Mouse (Mus musculus) embryonic fibroblast, embryonic 13.5 days (primary cell): ENCODE results near the gene Dnase1l1. TPM values are rescaled to one million over a fixed set of nuclear protein-coding genes. Genes with fewer than 3 reads are reported as not detected.

Experiments
- H3K27ac ChIP-seq: 2 replicates; pipeline ENCODE4 v1.5.1; 2012; ENCODE audit warnings: low read length, control low read depth, inconsistent platforms; ENCODE audit not compliant: insufficient read depth
- H3K4me1 ChIP-seq: 2 replicates; pipeline ENCODE4 v1.6.1; 2011; ENCODE audit warnings: low read length; ENCODE audit not compliant: control insufficient read depth, insufficient read depth
- H3K4me3 ChIP-seq: 2 replicates; pipeline ENCODE4 v1.5.1; 2011; ENCODE audit warnings: mild to moderate bottlenecking, control low read depth, low read length; ENCODE audit not compliant: insufficient read depth
- CTCF ChIP-seq: IDR thresholded peaks from 2 replicates; pipeline ENCODE4 v1.5.1; 2011; ENCODE audit warnings: mild to moderate bottlenecking, control low read depth, low read length, moderate library complexity, borderline replicate concordance; ENCODE audit not compliant: insufficient read depth
- POLR2A ChIP-seq: IDR thresholded peaks from 2 replicates; pipeline ENCODE4 v1.6.1; 2011; ENCODE audit warnings: low read depth, mild to moderate bottlenecking, control low read depth, low read length, moderate library complexity
- polyA plus RNA-seq: library from polyadenylated mRNA; stranded (reverse); fragments of >200 nt; gene quantifications from 2 replicates; pipeline ENCODE4 v1.2.4, GENCODE M21; 2011; ENCODE audit warnings: low read depth; ENCODE audit not compliant: missing spikeins, insufficient read length

Dnase1l1 gene
- polyA plus RNA-seq, 1 experiment = 8.0 TPM

DNA sequence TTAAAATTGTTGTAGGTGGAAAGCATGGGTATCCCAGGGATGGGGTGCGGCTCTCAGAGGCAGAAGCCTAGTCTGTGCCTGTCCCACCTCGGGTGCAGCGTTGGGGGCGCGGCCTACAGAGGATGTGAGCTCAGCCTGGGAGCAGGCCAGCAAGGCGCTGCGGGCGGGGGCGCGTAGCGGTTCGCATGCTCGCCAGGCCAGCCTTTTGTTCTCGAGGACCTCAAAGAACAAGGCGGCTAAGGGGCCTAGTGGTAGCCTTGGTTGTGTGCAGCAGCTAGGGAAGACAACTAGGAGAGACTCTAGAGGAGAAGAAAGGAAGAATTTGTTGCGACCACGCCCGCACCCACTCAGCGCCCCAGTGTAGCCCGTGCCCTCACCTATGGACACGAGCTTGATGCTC is 36.5 kb downstream of the Dnase1l1 start:
- peak overlapping the region; percentile 94 for H3K4me3 ChIP-seq
- peaks cover 2% of the 10 kb centered on the region; the same call in 1 of the 2 replicates for H3K4me1 ChIP-seq
- no peak for TF ChIP-seq POLR2A
- no peak for TF ChIP-seq CTCF
- peak overlapping the region; percentile 94 for H3K27ac ChIP-seq

DNA sequence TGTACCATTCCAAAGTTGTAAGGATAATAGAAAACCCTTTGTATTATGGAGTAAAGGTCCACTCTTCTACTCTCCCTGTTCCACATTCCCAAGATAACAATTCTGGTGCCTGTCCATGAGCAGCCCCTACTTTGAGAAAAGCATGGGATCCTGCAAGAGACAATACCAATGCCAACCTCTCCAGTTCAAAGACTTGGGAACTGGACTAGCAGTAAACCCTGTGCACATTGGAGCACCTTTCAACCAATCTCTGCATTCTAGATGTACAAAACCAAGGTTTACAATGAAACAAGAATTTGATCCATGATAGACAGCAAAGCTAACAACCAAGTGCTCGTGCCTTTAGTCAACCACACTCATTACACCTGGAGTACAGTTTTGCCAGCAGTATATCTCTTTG is 37.0 kb downstream of the Dnase1l1 start:
- TF ChIP-seq POLR2A (no peak), CTCF (no peak)
- H3K4me3 ChIP-seq = peak overlapping the region; percentile 94
- peaks cover 1% of the 10 kb centered on the region; the same call in 1 of the 2 replicates for H3K4me1 ChIP-seq
- peak overlapping the region; percentile 94 for H3K27ac ChIP-seq

DNA sequence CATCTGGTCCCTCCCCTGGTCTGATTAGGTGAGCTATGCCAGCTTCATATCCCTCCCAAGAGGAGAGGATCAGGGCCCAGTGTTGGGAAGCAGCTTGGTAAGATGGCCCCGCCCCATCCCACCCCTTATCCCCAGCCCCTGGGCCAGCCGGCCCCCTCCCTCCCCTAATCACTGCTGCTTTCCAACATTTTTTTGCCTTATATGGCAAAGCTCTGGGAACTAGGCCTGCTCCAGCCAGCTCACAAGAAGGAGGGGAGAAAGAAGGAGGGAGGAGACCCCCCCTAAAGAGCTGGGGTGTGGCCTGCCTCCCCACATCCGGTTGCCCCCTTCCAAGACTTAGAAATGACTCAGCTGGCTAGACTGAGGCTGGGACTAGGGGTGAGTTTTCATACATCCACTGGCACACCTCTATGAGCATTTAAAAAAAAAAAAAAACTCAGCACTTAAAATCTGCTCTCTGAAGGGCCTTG is 37.5 kb downstream of the Dnase1l1 start:
- TF ChIP-seq POLR2A = no peak
- TF ChIP-seq CTCF = no peak
- Histone ChIP-seq H3K4me3 (peak overlapping the region; percentile 94), H3K4me1 (no peaks in the 10 kb centered on the region; the same call in 1 of the 2 replicates), H3K27ac (peak overlapping the region; percentile 95)

DNA sequence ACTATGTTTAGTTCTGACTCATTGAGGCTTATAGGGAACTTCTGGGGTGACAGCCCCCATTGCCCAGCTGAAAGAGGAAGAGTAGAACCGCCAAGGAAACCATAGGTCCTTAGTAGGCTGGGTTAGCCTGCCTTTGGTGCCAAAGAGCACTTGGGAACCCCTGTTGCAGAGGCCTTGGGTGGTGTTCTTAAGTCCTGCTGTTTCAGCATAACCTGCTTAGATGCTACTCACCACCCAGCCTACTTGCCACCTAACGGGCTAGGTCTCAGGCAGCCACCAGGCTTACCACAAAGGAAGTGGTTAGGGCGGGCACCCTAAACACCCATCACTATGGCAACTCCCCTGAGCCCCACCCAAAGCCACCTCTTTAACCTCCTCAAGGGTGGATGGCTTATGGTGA is 38.3 kb downstream of the Dnase1l1 start:
- TF ChIP-seq CTCF (no peak), POLR2A (no peak)
- Histone ChIP-seq H3K27ac (peak overlapping the region; percentile 95), H3K4me1 (no peaks in the 10 kb centered on the region; the same call in 1 of the 2 replicates)

DNA sequence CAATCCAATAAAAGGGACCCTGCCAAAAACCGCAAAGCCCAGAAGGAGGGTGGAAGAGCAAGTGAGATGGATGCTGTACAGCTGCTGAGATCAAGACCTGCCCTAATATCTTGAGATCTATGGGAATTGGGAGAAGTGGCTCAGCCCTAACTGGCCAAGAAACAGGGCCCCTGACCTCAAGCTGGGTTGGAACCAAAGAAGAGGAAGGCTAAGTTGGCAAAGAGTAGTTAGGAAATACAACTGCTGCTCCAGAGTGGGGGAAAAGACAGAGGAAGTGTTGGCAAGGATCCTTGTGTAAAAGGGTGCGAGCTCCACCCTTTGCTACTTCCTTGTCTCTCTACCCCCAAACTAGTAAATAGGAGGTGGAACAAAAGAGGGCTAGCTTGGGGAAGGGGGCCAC is 38.7 kb downstream of the Dnase1l1 start:
- Histone ChIP-seq H3K27ac (peak overlapping the region; percentile 95), H3K4me1 (no peaks in the 10 kb centered on the region; the same call in 1 of the 2 replicates), H3K4me3 (peak overlapping the region; percentile 94)
- TF ChIP-seq POLR2A (no peak), CTCF (no peak)

More for the DNA sequence above, 38.3 kb downstream of the Dnase1l1 start:
- H3K4me3 ChIP-seq = peak overlapping the region; percentile 94

DNA sequence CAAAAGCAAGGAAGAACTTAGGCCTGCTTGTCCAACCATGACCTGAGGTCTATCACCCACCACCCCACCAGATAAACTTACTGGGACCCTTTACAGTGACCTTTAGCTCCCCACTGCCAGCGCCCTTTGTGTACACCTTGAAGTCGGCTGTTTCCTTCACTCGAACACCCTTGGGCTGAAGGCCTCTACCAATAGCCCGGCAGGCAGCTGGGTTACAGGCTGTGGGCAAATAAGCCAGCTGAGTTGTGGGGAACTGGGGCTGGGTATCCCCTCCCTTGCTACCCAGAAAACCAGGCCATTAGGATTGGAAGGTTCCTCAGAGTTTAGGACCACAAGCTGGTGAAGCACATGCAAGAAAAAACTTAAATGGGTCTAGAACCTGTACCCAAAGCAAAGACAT is 41.8 kb downstream of the Dnase1l1 start:
- TF ChIP-seq CTCF = no peak
- TF ChIP-seq POLR2A = no peak
- Histone ChIP-seq H3K27ac (no peak overlapping the region), H3K4me3 (no peak overlapping the region), H3K4me1 (no peaks in the 10 kb centered on the region; the same call in 1 of the 2 replicates)

DNA sequence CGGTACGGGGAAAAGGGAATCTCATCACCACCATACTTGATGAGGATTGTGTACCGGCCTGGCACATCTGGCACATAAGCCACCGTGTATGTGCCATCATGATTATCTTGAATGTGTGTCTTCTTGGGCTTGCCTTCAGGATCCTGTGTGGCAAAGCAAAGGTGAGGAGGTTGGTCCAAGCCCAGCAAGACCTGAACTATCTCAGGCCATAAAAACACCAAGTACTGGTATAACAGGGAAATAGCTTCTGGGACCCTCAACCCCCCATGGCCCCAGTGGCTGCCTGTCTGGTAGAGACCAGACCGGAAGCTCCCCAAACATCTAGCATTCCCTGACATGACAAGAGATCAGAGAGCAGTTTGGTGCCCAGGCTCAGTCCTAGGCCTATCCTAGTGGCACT is 48.9 kb downstream of the Dnase1l1 start:
- no peaks in the 10 kb centered on the region for H3K4me1 ChIP-seq
- H3K4me3 ChIP-seq = no peak overlapping the region
- TF ChIP-seq CTCF (no peak), POLR2A (no peak)
- no peak overlapping the region for H3K27ac ChIP-seq

DNA sequence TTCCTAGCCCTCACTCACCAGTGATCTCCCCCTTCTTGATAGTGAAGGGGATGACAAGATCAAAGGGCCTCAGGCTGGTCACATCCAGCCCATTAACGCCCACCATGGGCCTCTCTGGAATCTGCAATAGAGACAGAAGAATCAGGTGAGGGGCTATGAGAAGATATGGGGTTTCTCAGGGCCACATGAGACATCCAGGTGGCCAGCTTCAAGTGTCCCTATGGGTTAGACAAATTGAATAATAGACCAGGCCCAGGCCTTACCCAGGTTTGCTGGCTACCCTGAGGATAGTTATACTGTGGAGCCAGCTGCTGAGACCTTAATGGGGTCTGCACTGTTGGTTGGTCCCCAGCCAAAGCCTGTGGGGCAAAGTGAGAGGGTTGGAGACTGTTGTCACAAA is 52.1 kb downstream of the Dnase1l1 start:
- no peak for TF ChIP-seq POLR2A
- TF ChIP-seq CTCF = no peak
- no peak overlapping the region for H3K4me3 ChIP-seq
- no peaks in the 10 kb centered on the region for H3K4me1 ChIP-seq
- no peak overlapping the region for H3K27ac ChIP-seq

Other genes with a start within 250 kb of the Dnase1l1 start
- gene Opn1mw, start 154.9 kb downstream of the Dnase1l1 start, polyA plus RNA-seq = not detected in 2 replicates
- gene Mecp2, start 147.0 kb downstream of the Dnase1l1 start, polyA plus RNA-seq = 19.0 and 21.0 TPM in 2 replicates
- gene Tex28, start 114.5 kb downstream of the Dnase1l1 start, polyA plus RNA-seq = not detected in 2 replicates
- not detected in 2 replicates for gene Tktl1, start 105.1 kb downstream of the Dnase1l1 start, polyA plus RNA-seq
- gene Flna, start 32.5 kb downstream of the Dnase1l1 start, polyA plus RNA-seq = 1,955 and 2,266 TPM in 2 replicates
- gene Emd, start 27.6 kb downstream of the Dnase1l1 start, polyA plus RNA-seq = 195 and 206 TPM in 2 replicates
- 311 and 352 TPM in 2 replicates for gene Rpl10, start 11.5 kb downstream of the Dnase1l1 start, polyA plus RNA-seq
- gene Taz, start 425 bp downstream of the Dnase1l1 start, polyA plus RNA-seq = 43.2 and 52.9 TPM in 2 replicates
- 290 and 334 TPM in 2 replicates for gene Atp6ap1, start 14.8 kb upstream of the Dnase1l1 start, polyA plus RNA-seq
- gene Gdi1, start 22.7 kb upstream of the Dnase1l1 start, polyA plus RNA-seq = 184 and 194 TPM in 2 replicates
- 53.9 and 54.0 TPM in 2 replicates for gene Fam50a, start 30.7 kb upstream of the Dnase1l1 start, polyA plus RNA-seq
- gene Plxna3, start 46.7 kb upstream of the Dnase1l1 start, polyA plus RNA-seq = 39.7 and 53.1 TPM in 2 replicates
- 56.1 and 62.9 TPM in 2 replicates for gene Lage3, start 71.3 kb upstream of the Dnase1l1 start, polyA plus RNA-seq
- 47.0 and 62.6 TPM in 2 replicates for gene Ubl4a, start 90.9 kb upstream of the Dnase1l1 start, polyA plus RNA-seq
- gene Slc10a3, start 91.0 kb upstream of the Dnase1l1 start, polyA plus RNA-seq = 20.6 and 22.4 TPM in 2 replicates
- gene Fam3a, start 110.9 kb upstream of the Dnase1l1 start, polyA plus RNA-seq = 23.5 and 30.6 TPM in 2 replicates
- 36.8 and 57.9 TPM in 2 replicates for gene Ikbkg, start 111.0 kb upstream of the Dnase1l1 start, polyA plus RNA-seq
- 58.1 and 65.0 TPM in 2 replicates for gene G6pdx, start 146.9 kb upstream of the Dnase1l1 start, polyA plus RNA-seq
- not detected in 2 replicates for gene Gm6880, start 199.1 kb upstream of the Dnase1l1 start, polyA plus RNA-seq